Mouse (Mus musculus) E14TG2a.4 (cell line): ENCODE measurements around the gene Tpm3.

Experiments
- CTCF ChIP-seq: conservative IDR thresholded peaks from 2 replicates; pipeline ENCODE4 v1.5.1; 2014; ENCODE audit warnings: low read length
- POU5F1 ChIP-seq: IDR thresholded peaks from 2 replicates; pipeline ENCODE4 v1.6.1; 2014; ENCODE audit warnings: low read length, borderline replicate concordance

GRCm38 (mm10) chr3:90064383-90064782 lies 8.1 kb upstream of the Tpm3 start:
- TF ChIP-seq CTCF (no peak), POU5F1 (no peak)
